Mouse (Mus musculus): ENCODE measurements at regions not wholly inside any gene's neighbourhood (a gene's known extent, or its start where the extent isn't known, plus 50 kb on each side); places are given as distances from the start of the nearest gene placed in this dataset.

- no peak for TF ChIP-seq CTCF (IDR thresholded peaks at IDR 0.05; ENCODE audit: low read depth, low read length)
- no peak for TF ChIP-seq GATA1 (IDR thresholded peaks at IDR 0.05; ENCODE audit: borderline replicate concordance, low read length)
- TF ChIP-seq POLR2AphosphoS5 (IDR thresholded peaks at IDR 0.05; ENCODE audit: insufficient replicate concordance, low read depth, low read length): no peak
- TF ChIP-seq TAL1 (conservative IDR thresholded peaks at IDR 0.05; ENCODE audit: low read depth, low read length): no peak
- TF ChIP-seq GATA2 (IDR thresholded peaks at IDR 0.05; ENCODE audit: borderline replicate concordance, low read depth, low read length): no peak
Measured at GRCm38 (mm10) chr2:79540384-79540783, 83.8 kb upstream of the Cerkl start.
